Mouse (Mus musculus) embryo, embryonic 10.5 days (tissue): Measurements from ENCODE around the gene Fnbp1l.

Source experiments
- DNase-seq: peaks from one replicate; pipeline ENCODE4 v3.0.0-alpha.2; 2015; ENCODE audit warnings: low spot score

Fnbp1l gene

DNA sequence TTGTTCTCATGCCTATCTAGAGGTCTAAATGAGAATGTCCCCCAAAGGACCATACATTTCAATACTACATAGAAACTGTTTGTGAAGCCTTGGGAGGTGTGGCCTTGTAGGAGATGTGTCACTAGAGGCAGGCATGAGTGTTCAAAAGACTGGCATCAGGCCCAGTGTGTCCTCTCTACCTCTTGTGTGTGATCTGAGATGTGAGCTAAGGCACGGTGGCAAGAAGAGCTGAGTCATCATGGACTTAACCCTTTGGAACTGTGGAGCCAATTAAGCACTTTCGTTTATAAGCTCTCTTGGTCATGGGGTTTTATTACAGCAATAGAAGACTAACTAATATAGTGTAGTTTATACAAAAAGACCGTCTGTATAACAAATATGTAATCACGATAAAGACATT lies 16.3 kb downstream of the Fnbp1l start:
- DNase-seq = no peak

DNA sequence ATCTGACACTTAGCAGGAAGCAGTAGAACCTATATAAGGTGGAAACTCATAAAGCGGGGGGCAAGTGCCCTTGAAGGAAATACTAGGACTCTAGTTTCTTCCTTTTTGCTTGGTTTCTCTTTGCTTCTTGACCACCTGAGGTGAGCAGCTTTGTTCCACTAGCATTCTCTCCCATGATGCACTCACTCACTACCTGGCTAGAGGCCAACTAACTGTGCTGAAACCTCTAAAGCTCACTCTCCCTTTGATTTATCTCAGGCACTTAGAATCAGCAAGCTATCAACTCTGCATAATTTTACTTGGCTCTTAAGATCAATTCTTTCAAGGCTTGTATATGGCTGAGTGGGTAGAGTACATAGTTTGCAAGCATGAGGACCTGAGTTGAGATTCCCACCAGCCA lies 17.1 kb downstream of the Fnbp1l start:
- DNase-seq = no peak

- no peak for DNase-seq
Measured at GRCm38 (mm10) chr3:122599291-122599690, 20.2 kb downstream of the Fnbp1l start.

- no peak for DNase-seq
Measured at GRCm38 (mm10) chr3:122590804-122591203, 28.7 kb downstream of the Fnbp1l start.

DNA sequence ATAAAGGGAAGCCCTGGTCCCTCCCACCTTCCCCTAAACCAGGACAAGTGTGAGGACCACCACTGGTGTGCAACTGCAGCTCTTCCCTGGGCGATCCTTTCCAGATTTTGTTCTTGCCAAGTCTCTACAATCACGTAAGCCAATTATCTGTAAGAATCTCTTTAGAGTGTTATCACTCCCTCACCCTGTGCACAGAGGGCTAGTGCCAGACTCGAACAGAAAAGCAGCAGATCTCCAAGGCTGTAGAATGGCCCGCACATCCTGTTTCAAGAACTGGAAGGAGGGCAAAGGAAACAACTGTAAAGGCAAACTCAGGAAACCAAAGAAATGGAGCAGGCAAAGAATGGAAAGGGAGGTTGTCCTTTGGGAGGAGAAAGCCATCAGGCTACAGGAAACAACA lies 29.2 kb downstream of the Fnbp1l start:
- no peak for DNase-seq

DNA sequence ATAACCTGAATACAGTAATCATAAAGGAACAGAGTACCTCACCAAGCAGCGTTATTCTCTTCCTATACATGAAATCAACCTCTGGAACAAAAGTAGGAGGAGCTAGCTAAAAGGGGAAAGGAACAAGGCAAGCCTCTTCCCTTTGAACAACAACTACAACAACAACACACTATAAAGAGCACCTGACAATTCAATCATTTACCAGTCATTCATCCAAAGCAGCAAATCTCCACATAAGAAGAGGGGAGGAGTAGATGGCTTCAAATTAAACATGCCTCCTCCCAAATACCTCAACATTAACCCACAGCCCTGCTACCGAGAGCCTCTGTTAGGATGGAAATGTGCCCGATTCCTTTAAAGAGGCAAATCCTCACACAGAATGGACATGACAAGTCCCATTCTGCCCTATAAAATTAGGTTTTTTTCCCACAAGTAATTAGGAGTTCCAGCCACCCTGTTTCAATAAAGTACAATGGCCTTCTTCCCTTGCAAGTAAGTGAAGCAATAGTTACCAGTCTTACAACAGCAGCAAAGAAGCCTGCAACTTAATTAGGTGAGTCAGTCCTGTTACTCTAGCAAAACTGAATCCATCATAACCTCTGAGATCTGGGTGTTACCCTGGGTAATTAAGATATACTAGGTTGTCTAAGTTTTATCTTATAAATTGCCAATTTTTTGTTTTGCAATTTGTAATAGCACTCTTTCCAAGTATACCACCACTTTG lies 32.4 kb downstream of the Fnbp1l start:
- no peak for DNase-seq

GRCm38 (mm10) chr3:122577360-122577759 lies 42.2 kb downstream of the Fnbp1l start:
- DNase-seq = no peak

- DNase-seq = no peak
Measured at GRCm38 (mm10) chr3:122574921-122575320, 44.6 kb downstream of the Fnbp1l start.

DNA sequence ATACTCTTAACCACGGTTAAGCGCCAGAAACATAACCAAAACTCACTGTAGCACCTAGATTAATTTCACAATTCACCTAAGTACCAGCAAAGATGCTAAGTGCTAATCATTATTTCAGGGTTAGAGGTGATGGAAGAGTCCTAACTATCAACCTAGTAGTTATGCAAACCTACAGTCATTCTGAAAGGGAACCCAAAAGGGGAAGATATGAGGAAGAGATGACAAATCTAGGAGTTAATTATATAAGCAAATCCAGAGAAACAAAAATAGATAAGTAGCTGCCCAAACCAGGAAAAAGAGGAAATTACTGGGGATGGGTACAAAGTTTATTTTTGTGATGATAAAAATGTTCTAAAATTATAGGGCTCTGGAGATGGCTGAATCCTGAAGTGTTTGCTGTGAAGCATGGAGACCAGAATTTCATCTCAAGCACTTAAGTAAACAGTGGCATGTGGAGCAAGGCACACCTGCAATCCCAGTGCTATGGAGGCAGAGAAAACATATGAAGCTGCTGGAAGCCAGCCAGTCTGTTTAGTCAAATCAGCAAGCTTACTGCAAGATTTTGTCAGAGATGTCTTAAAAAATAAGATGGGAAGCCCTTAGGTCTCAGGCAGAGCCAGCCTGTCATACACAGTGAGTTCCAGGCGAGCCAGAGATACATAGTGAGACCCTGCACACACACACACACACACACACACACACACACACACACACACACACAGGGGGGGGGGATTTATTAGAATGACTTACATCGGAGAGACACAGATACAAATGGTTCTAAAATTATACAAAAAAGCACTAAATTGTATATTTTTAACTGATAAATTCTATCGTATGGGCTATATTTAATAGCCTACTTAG lies 45.9 kb downstream of the Fnbp1l start:
- no peak for DNase-seq

DNA sequence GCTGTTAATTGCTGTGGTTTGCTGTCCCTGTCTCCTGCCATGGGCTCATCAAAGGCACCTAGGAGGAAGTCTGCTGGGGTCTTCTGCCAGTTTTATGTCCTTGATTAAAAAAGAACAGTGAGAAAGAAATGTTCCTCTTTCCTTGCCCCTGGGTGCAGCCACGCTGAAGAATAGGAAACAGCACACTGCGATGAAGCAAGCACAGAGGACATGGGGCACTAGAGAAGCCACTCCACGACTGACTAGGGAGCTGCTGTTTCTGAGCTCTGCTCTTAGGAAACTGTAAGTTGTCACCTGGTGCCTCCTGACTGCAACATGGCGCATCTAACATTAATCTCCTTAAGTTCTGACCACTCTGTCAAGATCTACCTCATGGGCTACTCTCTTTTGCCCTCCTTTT lies 53.0 kb downstream of the Fnbp1l start:
- DNase-seq = no peak

- DNase-seq = no peak
Measured at GRCm38 (mm10) chr3:122566112-122566511, 53.4 kb downstream of the Fnbp1l start.

DNA sequence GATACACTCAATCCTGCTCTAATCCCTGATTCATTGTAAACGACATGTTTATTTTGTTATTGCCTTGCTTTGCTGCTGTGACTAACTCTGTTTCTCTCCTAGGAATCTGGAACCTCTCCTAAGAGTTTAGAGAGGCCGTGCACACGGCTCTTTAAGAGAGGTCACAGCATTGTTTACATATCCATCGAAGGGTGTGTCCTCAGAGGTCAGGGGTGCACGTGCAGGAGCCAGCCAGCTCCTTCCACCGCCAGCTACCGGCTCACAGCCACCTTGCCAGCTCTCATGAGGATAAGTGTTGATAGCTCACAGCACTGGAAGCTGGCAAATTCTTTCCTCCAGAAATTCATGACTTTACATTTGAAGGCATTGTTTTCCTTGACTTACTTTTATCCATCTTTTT lies 54.2 kb downstream of the Fnbp1l start:
- peak; percentile 41 for DNase-seq

- DNase-seq = no peak
Measured at GRCm38 (mm10) chr3:122557766-122558165, 61.7 kb downstream of the Fnbp1l start.

DNA sequence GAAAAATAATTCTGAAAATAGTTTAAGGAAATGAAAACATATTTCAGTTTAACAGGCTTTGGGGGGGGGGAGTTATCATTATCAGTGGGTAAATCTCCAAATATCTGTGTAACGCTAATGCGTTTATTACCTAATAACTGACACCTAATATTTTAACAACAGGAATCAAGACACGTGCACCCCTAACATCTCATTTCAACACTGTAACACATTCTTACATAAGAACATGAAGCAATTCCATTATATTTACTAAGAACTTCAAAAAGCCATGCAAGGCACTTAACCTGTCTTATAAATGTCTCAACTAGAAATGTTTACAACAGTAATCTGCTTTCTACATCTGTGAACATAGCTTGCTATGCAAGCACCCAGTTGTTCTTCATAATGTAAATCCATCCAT lies 68.3 kb downstream of the Fnbp1l start:
- no peak for DNase-seq

DNA sequence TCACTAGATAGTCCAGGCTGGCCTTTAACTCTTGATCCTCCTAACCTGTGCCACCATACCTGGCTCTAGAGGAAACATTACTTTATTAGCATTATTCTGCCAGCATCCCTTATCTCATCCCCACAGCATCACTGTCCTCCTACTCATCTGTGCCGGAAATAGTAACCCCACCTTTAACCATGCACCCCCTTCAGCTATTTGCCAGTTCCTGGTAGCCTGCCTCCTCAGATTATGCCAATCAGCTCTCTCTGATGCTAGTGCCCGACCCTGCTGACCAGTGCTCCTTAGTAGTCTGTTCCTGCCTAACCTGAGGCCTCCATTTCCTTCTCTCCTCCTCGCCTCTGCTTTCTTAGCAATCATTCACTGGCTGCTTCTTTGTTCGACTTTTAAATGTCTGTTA lies 72.0 kb downstream of the Fnbp1l start:
- no peak for DNase-seq

GRCm38 (mm10) chr3:122545346-122545745 lies 74.2 kb downstream of the Fnbp1l start:
- DNase-seq = no peak

DNA sequence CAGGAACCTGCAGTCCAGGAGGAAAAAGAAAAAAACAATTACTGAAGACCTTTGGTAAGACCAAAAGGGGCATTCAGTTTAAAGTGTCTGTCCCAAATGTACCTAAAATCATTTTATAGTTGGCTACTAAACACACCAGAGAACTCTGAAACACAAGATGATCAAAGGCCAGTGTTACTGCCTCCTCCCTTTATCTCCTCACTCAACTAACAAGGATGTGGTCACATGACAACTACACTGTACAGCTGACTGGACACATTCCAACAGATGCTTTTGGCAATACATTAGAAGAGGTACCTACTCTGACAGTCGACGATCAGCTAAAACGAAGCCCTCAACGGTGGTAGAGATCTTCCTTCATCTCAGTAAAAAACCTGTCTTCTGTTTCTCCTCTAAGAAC lies 78.6 kb downstream of the Fnbp1l start:
- no peak for DNase-seq

DNA sequence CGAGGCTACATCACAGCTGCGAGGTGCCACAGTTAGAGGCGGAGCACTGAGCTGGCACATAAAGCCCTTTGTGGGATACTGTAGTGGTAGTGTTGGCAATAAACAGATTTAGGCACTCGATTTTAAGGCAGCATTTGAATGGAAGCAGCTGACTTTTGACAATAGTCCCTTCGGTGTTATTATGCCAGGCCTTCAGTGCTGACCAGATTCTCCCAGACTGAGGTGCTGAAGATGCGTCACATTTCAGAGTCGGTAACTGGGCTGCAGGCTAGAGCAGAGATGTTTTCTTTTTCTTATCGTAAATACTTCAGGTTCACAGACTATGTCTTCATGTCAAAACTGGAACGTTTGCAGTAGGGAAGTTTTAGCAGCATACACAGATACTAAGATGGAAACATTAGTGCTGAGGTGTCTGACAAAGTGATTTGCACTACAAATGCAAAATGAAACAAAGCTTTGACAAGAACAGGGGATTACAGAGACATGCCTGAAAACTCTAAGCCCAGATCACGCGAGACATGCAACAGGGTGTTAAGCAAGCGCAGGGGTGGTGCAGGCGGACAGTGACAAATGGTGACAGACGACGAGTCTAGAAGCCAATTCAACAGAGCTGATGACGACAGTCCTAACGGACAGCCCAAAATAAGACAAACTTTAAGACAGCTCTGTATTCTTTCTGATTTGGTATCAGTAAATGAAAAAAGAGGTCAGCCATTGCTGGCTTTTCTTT lies 79.4 kb downstream of the Fnbp1l start:
- no peak for DNase-seq

DNA sequence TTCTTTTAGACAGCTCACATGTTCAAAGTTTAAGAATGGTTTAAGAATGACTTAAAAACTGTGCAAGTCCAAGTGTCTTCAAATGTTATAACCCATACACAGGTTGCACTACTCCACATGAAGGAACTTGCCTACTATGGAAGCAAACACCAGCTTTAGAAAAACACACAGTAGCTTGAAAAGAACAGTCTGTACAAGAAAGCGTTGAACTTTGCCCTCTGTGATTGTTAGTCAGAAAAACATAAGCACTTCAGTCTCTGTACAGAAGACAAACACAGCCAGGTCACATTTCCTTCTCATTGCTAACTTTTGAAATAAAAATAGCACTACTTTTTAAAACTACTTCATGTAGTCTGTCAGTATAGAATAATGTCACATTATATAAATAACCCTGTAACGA lies 80.7 kb downstream of the Fnbp1l start:
- DNase-seq = no peak

GRCm38 (mm10) chr3:122535938-122536703 lies 83.4 kb downstream of the Fnbp1l start:
- DNase-seq = no peak

DNA sequence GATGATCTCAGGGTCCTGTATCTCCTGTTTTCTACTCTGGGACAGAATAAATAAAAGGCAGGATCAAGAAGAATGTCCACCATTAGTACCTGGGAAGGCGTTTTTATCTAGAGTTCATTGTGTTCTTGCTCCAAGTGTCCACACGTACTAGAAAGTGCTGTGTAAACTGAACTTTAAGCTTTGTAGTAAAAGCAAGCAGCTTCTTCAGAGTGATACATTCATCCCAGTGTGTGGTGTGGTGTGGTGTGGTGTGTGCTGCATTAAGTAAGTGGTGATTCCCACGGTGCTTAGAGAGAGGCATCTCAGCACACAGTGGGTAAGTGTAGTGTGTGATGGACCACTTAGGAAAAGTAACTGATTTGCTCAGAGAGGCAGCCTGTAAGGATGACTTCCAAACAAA lies 91.0 kb downstream of the Fnbp1l start:
- no peak for DNase-seq

- DNase-seq = no peak
Measured at GRCm38 (mm10) chr3:122521294-122521693, 98.2 kb downstream of the Fnbp1l start.
